Mouse (Mus musculus): ENCODE data around the gene Ptafr. TPM values are rescaled to one million over a fixed set of nuclear protein-coding genes. Genes with fewer than 3 reads are reported as not detected.

Gene Ptafr
- polyA plus RNA-seq, 1 experiment from 2014 or later, result 0.25 TPM

GRCm38 (mm10) chr4:132621287-132622068 lies 57.6 kb downstream of the Ptafr start:
- WGBS, result 76% methylated on average over 7 of the region's 7 CpGs
- ATAC-seq, result no peak
- H3K4me3 ChIP-seq (replicated peaks; ENCODE audit: low read length), result no peak overlapping the region
- H3K36me3 ChIP-seq (ENCODE audit: control insufficient read depth, insufficient read depth), result no peaks in the 10 kb centered on the region
- no peaks in the 10 kb centered on the region for H3K4me1 ChIP-seq (replicated peaks; ENCODE audit: control insufficient read depth, insufficient read depth, low read length)
- no peak overlapping the region for H3K4me2 ChIP-seq (ENCODE audit: low read length)
- no peak overlapping the region for H3K27ac ChIP-seq (ENCODE audit: low read length)
- H3K9ac ChIP-seq (replicated peaks; ENCODE audit: low read depth, low read length), result no peak overlapping the region
- H3K9me3 ChIP-seq (ENCODE audit: control insufficient read depth, low read length), result no peaks in the 10 kb centered on the region
- H3K27me3 ChIP-seq (replicated peaks; ENCODE audit: control insufficient read depth, insufficient read depth, low read length), result no peaks in the 10 kb centered on the region

- Histone ChIP-seq H3K36me3 (ENCODE audit: control insufficient read depth, insufficient read depth) (no peaks in the 10 kb centered on the region), H3K9ac (replicated peaks; ENCODE audit: low read depth, low read length) (no peak overlapping the region), H3K27ac (ENCODE audit: low read length) (no peak overlapping the region), H3K4me1 (replicated peaks; ENCODE audit: control insufficient read depth, insufficient read depth, low read length) (no peaks in the 10 kb centered on the region), H3K27me3 (replicated peaks; ENCODE audit: control insufficient read depth, insufficient read depth, low read length) (no peaks in the 10 kb centered on the region), H3K4me3 (replicated peaks; ENCODE audit: low read length) (no peak overlapping the region), H3K9me3 (ENCODE audit: control insufficient read depth, low read length) (no peaks in the 10 kb centered on the region), H3K4me2 (ENCODE audit: low read length) (no peak overlapping the region)
- no peak for ATAC-seq
- WGBS, result 82% methylated on average over 5 of the region's 5 CpGs
Observed at GRCm38 (mm10) chr4:132624034-132624657, 60.3 kb downstream of the Ptafr start.

GRCm38 (mm10) chr4:132628830-132629229 lies 65.0 kb downstream of the Ptafr start:
- Histone ChIP-seq H3K4me1 (replicated peaks; ENCODE audit: control insufficient read depth, insufficient read depth, low read length) (no peaks in the 10 kb centered on the region), H3K4me3 (replicated peaks; ENCODE audit: low read length) (no peak overlapping the region), H3K4me2 (ENCODE audit: low read length) (no peak overlapping the region), H3K27ac (ENCODE audit: low read length) (no peak overlapping the region), H3K9me3 (ENCODE audit: control insufficient read depth, low read length) (no peaks in the 10 kb centered on the region), H3K36me3 (ENCODE audit: control insufficient read depth, insufficient read depth) (no peaks in the 10 kb centered on the region), H3K27me3 (replicated peaks; ENCODE audit: control insufficient read depth, insufficient read depth, low read length) (no peaks in the 10 kb centered on the region), H3K9ac (replicated peaks; ENCODE audit: low read depth, low read length) (no peak overlapping the region)
- WGBS, result 9% methylated on average over 2 of the region's 2 CpGs
- no peak for ATAC-seq

Other genes with a start within 250 kb of the Ptafr start
- gene Trnau1ap, start 234.5 kb upstream of the Ptafr start, polyA plus RNA-seq (2015; fragmentation: Nextera tagmentation; extraction: Ambion mirVana), result 81.9 and 86.4 TPM in 2 replicates
- 51.3 and 52.3 TPM in 2 replicates for gene Rcc1, start 210.5 kb upstream of the Ptafr start, polyA plus RNA-seq (2015; fragmentation: Nextera tagmentation; extraction: Ambion mirVana)
- gene Phactr4, start 141.6 kb upstream of the Ptafr start, polyA plus RNA-seq (2015; fragmentation: Nextera tagmentation; extraction: Ambion mirVana), result 9.7 and 11.6 TPM in 2 replicates
- 20.4 and 23.5 TPM in 2 replicates for gene Med18, start 100.1 kb upstream of the Ptafr start, polyA plus RNA-seq (2015; fragmentation: Nextera tagmentation; extraction: Ambion mirVana)
- 6.1 and 8.3 TPM in 2 replicates for gene Sesn2, start 53.6 kb upstream of the Ptafr start, polyA plus RNA-seq (2015; fragmentation: Nextera tagmentation; extraction: Ambion mirVana)
- gene Atpif1, start 30.4 kb upstream of the Ptafr start, polyA plus RNA-seq (2015; fragmentation: Nextera tagmentation; extraction: Ambion mirVana), result 1,102 and 1,203 TPM in 2 replicates
- gene Dnajc8, start 28.5 kb upstream of the Ptafr start, polyA plus RNA-seq (2015; fragmentation: Nextera tagmentation; extraction: Ambion mirVana), result 132 and 140 TPM in 2 replicates
- 17.6 and 18.4 TPM in 2 replicates for gene Eya3, start 74.9 kb downstream of the Ptafr start, polyA plus RNA-seq (2015; fragmentation: Nextera tagmentation; extraction: Ambion mirVana)
- 4.7 TPM in 2 replicates for gene Xkr8, start 168.5 kb downstream of the Ptafr start, polyA plus RNA-seq (2015; fragmentation: Nextera tagmentation; extraction: Ambion mirVana)
- 1.0 and 1.6 TPM in 2 replicates for gene Smpdl3b, start 193.2 kb downstream of the Ptafr start, polyA plus RNA-seq (2015; fragmentation: Nextera tagmentation; extraction: Ambion mirVana)
- gene Rpa2, start 204.3 kb downstream of the Ptafr start, polyA plus RNA-seq (2015; fragmentation: Nextera tagmentation; extraction: Ambion mirVana), result 55.8 and 61.7 TPM in 2 replicates
- 0.18 and 0.37 TPM in 2 replicates for gene Themis2, start 232.3 kb downstream of the Ptafr start, polyA plus RNA-seq (2015; fragmentation: Nextera tagmentation; extraction: Ambion mirVana)